Mouse (Mus musculus) c-Kit-positive CD71-positive TER-119-positive erythroid progenitor cells, embryonic 14.5 days (primary cell): ENCODE data around the gene Egfl7.

Experiments
- DNase-seq: peaks from one replicate; pipeline ENCODE4 v3.0.0-alpha.2; 2013; ENCODE audit warnings: low spot score

The Egfl7 gene

GRCm38 (mm10) chr2:26566221-26566620, 13.6 kb upstream of the Egfl7 start:
- no peak for DNase-seq

GRCm38 (mm10) chr2:26570034-26570433, 9.8 kb upstream of the Egfl7 start:
- no peak for DNase-seq

- no peak for DNase-seq
Observed at GRCm38 (mm10) chr2:26571400-26571799, 8.4 kb upstream of the Egfl7 start.

GRCm38 (mm10) chr2:26571826-26572225, 8.0 kb upstream of the Egfl7 start:
- no peak for DNase-seq

GRCm38 (mm10) chr2:26573396-26573795, 6.4 kb upstream of the Egfl7 start:
- no peak for DNase-seq

- no peak for DNase-seq
Observed at GRCm38 (mm10) chr2:26573807-26574206, 6.0 kb upstream of the Egfl7 start.

GRCm38 (mm10) chr2:26574862-26575261, 5.0 kb upstream of the Egfl7 start:
- no peak for DNase-seq

DNA sequence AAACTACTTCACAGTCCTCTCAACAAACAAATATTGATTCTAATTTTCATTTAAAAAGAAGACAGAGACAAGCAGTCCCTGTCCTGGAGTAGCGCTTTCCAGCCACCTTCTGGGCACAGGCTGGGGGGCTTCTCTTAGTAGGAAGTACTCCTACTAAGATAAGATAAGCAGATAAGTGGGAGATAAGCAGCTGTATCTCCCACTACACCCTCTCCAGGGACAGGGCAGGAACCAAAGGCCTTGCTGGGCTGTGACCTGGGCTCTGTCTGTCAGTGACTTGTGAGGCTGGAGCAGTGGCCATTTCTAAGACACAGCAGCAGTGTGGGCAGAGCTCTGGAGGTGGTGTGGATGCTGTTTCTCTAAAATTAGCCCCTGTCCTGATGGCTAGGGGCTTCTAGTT, 4.4 kb upstream of the Egfl7 start:
- no peak for DNase-seq

DNA sequence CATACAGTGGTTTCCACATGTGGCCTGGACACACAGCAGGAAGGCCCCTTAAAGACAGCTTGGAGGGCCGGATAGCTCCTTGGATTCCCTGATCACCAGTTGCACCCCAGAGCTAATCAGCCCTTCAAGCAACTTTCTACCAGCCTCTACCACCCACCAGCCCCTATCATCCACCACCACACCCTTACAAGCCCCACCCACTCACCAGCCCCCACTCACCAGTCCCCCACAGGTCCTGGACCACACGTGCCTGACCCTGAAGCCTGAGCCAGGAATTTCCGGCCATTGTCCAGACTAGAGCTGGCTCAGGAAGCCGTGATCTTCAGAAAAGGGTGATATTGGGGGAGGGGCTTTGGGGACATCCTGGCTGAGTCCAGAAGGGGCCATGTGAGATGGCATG, 3.9 kb upstream of the Egfl7 start:
- peak; percentile 45 for DNase-seq

GRCm38 (mm10) chr2:26576462-26576861, 3.4 kb upstream of the Egfl7 start:
- DNase-seq, result peak; percentile 46

GRCm38 (mm10) chr2:26578369-26578768, 1.4 kb upstream of the Egfl7 start:
- DNase-seq, result no peak

- DNase-seq, result no peak
Observed at GRCm38 (mm10) chr2:26580751-26581150, 937 bp downstream of the Egfl7 start.

- DNase-seq, result no peak
Observed at GRCm38 (mm10) chr2:26582203-26582602, 2.4 kb downstream of the Egfl7 start.

DNA sequence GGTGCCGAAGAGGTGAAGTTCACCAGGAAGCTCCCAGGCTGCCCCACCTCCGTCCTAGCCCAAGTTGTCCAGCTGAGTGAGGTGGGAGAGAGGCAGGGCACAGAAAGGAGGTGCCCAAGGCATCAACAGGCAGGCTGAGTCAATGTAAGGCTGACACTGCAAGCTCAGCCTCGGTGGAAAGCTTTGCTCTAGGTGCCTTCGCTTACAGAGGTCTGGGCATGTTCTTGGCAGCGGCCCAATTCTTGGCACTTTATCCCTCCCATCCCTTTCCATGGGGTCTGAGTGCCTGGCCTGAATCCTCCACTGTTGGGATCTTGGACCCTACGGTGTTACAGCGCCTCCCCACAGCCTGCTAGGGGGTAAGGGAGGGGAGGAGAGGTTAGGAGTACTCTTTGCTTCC, 2.9 kb downstream of the Egfl7 start:
- DNase-seq, result no peak

DNA sequence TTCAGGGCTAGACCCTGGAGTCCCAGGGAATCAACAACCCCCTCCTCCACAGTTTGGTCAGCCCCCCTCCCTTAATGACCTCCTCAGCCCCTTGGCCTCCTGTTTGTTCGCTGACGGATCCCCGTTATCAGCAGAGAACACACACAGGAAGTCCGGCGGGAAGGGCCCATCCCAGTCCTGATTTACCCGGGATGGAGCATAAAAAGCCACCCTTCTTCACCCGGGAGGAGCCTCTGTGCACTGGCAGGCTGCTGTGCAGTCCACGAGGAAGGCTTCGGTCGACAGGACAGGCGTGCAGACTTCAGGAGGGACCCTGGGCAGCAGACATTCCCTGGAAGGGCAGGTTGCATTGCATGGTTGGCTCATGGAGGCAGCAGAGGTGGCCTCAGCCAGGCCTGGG, 3.8 kb downstream of the Egfl7 start:
- DNase-seq, result no peak

DNA sequence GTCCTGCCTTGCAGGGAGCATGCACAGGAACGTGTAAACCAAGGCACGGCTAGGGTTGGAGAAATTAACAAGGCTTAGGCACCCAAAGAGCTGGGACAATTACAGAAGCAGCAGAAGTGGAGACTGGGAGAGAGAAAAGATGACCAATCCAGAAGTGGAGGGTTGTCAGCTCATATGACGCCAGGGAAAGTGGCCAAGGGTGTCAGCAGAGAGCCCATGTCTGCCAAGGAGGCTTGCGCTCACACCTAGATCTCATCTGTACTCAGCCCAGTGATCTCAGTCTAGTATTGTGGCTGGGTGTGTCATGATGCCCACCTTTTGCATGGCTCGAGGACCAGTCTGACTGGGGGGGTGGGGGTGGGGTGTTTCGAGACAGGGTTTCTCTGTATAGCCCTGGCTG, 5.9 kb downstream of the Egfl7 start:
- no peak for DNase-seq

DNA sequence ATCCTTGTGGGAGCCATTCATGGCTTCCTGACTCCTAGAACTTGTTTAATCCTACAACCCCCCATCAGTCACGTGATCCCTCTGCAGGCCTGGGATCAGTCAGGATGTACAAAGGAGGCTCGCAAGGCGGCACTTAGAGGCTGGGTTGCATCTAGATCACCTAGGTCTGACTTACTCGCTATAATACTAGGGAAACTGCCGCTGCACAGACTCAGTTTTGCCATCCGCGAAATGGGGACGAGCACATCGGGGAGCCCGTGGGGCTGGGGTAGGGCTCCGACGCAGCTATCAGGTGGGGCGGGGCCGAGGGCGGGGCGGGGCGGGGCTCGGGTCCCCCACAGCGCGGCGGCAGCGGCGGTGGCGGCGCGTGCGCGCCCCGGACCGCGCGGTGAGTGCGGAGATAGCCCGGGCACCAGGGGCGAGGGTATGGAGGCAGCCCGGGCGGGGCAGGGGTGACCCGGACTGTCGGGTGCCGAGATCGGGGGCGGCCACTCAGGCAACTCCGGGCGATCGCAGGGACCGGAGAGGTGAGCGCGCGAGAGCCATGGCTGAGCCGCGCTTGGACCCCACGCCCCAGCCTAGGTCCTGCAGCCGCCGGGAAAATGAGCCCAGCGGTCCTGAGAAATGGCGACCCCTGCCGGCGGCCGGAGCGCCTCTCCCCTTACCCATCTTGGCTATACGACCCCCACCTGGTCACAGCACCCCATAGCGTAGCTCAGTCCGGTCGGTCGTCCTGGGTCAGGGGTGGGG, 6.7 kb downstream of the Egfl7 start, which contains the start of gene Gm20532:
TSS of gene Gm20532 (plus strand) at position 346 of the 750 bp plus-strand sequence.
- DNase-seq, result no peak

- DNase-seq, result no peak
Observed at GRCm38 (mm10) chr2:26587044-26587405, 7.2 kb downstream of the Egfl7 start.

DNA sequence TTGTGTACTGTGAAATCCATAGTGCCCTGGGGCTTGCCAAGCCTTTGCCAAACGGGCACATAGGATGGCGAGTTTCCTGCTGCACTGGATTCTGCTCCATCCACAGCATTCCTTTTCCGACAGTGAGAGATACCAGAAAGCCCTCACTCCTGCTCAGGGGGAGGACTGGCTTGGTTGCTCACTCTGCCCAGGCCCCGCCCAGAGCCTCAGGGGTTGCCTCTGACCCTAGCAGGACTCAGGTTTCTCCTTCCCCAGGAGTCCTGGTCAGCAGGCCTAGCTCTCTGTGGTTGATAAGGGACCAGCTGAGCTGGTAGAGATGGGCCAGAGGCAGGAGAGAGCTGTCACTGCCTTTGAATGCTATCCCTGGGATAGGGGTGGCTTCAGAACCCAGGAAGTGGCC, 8.8 kb downstream of the Egfl7 start:
- no peak for DNase-seq

DNA sequence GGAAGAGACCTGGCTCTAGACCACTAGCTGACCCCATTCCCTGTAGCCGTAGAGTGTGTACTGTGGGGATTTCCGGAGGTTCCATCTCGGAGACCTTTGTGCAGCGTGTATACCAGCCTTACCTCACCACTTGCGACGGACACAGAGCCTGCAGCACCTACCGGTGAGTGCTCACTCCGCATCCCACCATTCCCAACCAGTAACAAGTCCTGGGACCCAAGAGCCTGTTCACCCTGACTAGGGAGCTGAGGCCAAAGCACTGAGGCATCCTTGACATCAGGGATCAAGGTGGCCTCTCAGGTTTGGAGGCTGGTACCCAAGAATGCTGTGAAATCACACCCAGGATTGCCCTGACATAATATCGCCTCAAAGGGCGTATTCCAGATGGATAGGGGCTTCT, 9.5 kb downstream of the Egfl7 start:
- DNase-seq, result no peak

GRCm38 (mm10) chr2:26590282-26590681, 10.5 kb downstream of the Egfl7 start:
- DNase-seq, result no peak

DNA sequence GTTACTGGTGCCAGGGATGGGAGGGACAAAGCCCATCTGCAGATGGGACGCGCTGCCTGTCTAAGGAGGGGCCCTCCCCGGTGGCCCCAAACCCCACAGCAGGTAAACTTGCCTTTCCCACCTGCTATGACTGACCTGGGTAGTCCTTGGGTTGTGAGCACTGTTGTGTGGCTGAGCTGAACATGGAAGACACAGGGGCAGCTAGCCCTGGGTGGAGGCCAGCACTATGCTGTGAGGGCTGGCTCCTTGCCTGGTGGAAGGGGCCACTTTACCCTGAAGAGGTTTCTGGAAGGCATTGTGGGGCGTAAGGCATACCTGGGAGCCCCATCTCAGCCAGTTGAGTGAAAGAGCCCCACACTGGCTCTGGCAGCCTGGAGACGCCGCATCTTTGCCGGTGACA, 11.1 kb downstream of the Egfl7 start:
- no peak for DNase-seq

- no peak for DNase-seq
Observed at GRCm38 (mm10) chr2:26591416-26591815, 11.6 kb downstream of the Egfl7 start.
